Mouse (Mus musculus) cortical plate, adult 2 months (tissue): ENCODE measurements around the gene Ffar4. TPM values are rescaled to one million over a fixed set of nuclear protein-coding genes. Genes with fewer than 3 reads are reported as not detected.

Experiments used
- H3K27ac ChIP-seq: fragments of 200-500 bp; 2 replicates; pipeline ENCODE4 v1.5.1; 2012; ENCODE audit warnings: low read length, control low read depth, inconsistent platforms; ENCODE audit not compliant: insufficient read depth
- H3K4me1 ChIP-seq: fragments of 200-500 bp; 2 replicates; pipeline ENCODE4 v1.6.1; 2011; ENCODE audit warnings: low read length; ENCODE audit not compliant: control insufficient read depth, insufficient read depth
- H3K4me3 ChIP-seq: fragments of 200-500 bp; 2 replicates; pipeline ENCODE4 v1.5.1; 2011; ENCODE audit warnings: mild to moderate bottlenecking, low read length, control low read depth; ENCODE audit not compliant: insufficient read depth
- CTCF ChIP-seq: fragments of 200-500 bp; IDR thresholded peaks from 2 replicates; pipeline ENCODE4 v1.5.1; 2011; ENCODE audit warnings: mild to moderate bottlenecking, control low read depth, low read length; ENCODE audit not compliant: insufficient read depth; ENCODE audit errors: extremely low read depth
- POLR2A ChIP-seq: fragments of 200-500 bp; IDR thresholded peaks from 2 replicates; pipeline ENCODE4 v1.6.1; 2011; ENCODE audit warnings: mild to moderate bottlenecking, low read length, control low read depth; ENCODE audit not compliant: insufficient read depth; ENCODE audit errors: extremely low read depth
- polyA plus RNA-seq: library from polyadenylated mRNA; depleted of rRNA; stranded (reverse); fragments of >200 nt; gene quantifications from 2 replicates; pipeline ENCODE4 v1.2.3, GENCODE M21; 2012

The Ffar4 gene
- polyA plus RNA-seq, 1 experiment = not detected

DNA sequence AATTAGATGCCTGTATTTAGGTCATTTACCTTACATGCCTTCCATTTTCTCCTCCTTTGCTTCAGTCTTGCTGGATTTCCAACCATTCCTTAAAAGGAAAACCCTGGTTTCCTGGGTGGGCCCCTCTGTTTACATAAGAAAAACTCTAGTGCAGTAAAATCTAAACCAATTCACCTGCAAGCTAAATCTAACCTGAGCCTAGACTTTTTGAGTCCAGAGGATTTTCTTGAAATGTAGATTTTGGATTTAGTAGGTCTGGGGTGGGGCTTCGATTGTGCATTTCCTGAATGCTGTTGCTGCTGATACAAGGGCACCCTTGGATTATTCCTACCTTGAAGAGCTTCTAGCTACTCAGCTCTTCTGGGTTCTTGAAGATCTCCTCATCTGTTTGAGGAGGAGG lies 32.8 kb upstream of the Ffar4 start:
- no peak overlapping the region for H3K27ac ChIP-seq
- H3K4me3 ChIP-seq = no peak overlapping the region
- TF ChIP-seq CTCF (no peak), POLR2A (no peak)
- no peaks in the 10 kb centered on the region for H3K4me1 ChIP-seq

GRCm38 (mm10) chr19:38073226-38073625 lies 23.6 kb upstream of the Ffar4 start:
- no peak overlapping the region for H3K4me3 ChIP-seq
- TF ChIP-seq POLR2A (no peak), CTCF (no peak)
- no peaks in the 10 kb centered on the region for H3K4me1 ChIP-seq
- no peak overlapping the region for H3K27ac ChIP-seq

- H3K4me1 ChIP-seq = no peaks in the 10 kb centered on the region
- H3K4me3 ChIP-seq = no peak overlapping the region
- H3K27ac ChIP-seq = no peak overlapping the region
- TF ChIP-seq CTCF (no peak), POLR2A (no peak)
These were observed 21.8 kb upstream of the Ffar4 start for GRCm38 (mm10) chr19:38075051-38075450.

DNA sequence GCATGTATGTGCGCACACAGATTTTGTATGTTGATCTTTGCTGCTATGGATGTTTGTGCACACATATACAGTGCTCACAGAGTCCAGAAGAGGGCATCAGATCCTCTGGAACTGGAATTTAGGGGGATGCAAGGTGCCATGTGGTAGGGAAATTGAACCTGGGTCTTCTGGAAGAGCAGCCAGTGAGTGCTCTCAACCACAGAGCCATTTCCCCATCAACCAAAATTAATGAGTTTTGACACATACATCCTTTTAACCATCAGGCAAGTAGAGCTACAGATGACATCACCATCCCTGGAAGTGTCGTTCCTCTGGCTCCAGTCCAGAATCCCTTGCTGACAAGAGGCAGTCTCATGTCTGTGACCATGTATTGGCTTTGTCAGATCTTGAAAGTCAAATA lies 20.6 kb upstream of the Ffar4 start:
- Histone ChIP-seq H3K27ac (no peak overlapping the region), H3K4me1 (no peaks in the 10 kb centered on the region), H3K4me3 (no peak overlapping the region)
- TF ChIP-seq POLR2A (no peak), CTCF (peak; percentile 25; the same call in 1 of the 2 replicates)

DNA sequence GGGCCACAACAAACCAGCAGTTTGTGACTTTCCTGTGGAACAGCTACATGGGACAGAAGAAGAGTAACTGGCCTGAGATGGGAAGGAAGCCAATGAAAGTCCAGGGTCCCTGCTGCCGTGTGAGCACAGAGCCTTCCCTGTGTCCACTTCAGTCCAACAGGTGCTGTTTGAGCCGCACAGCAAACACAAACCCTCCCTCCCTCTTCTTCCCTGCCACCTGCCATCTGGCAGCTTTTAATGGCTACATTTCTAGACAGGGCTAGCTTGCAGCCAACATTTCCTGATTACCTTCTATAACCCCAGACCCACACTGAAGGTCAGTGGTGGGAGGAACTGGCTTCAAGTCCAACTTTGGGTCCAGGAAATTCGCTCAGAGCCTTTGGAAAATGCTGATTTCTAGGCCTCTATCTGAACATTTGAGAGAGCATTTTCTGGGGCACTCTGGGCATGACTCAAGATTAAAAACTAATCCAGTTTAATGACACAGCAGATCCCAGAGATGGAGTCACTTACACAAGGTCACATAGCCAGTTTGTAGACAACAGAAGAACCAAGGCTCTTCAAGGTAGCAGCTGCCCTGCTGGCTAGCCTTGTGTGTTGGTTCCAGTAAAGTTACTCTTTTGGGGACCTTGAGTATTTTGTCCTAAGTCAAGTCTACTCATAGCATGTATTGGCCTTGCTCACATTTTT lies 18.9 kb upstream of the Ffar4 start:
- Histone ChIP-seq H3K4me3 (no peak overlapping the region), H3K4me1 (no peaks in the 10 kb centered on the region), H3K27ac (no peak overlapping the region)
- TF ChIP-seq POLR2A (no peak), CTCF (no peak)

- no peak for TF ChIP-seq POLR2A
- TF ChIP-seq CTCF = no peak
- H3K4me3 ChIP-seq = no peak overlapping the region
- no peak overlapping the region for H3K27ac ChIP-seq
- no peaks in the 10 kb centered on the region for H3K4me1 ChIP-seq
These were observed 15.5 kb upstream of the Ffar4 start for GRCm38 (mm10) chr19:38081361-38081760.

DNA sequence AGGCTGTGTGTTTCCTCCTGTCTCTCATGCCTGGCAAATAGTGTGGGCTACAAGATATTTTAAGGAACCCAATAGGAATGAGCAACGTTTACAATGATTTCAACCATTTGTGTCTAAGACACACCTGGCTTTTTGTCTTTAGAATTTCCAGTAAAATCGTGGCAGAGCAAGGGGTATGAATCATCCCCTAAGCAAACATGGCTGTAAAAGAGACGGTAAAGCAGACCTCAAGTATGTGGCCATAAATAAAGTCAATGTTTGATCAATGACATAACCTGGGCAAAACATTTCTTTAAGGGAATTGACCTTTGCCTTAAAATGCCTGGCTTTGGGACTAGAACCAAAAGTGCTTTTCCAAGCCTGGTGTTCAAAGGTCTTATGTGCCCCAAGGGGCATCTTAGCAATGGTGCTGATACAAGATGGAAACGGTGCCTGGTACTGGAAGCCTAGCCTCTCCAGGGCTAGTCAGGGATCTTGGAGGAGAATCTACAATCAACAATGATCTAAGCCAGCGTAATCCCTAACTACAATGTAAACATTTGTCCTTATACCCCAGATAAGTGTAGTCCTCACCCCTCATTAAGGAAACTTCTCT lies 13.8 kb upstream of the Ffar4 start:
- no peak for TF ChIP-seq CTCF
- no peak for TF ChIP-seq POLR2A
- H3K4me1 ChIP-seq = no peaks in the 10 kb centered on the region
- H3K4me3 ChIP-seq = no peak overlapping the region
- H3K27ac ChIP-seq = no peak overlapping the region

- no peak overlapping the region for H3K4me3 ChIP-seq
- TF ChIP-seq CTCF = no peak
- no peak for TF ChIP-seq POLR2A
- no peak overlapping the region for H3K27ac ChIP-seq
- no peaks in the 10 kb centered on the region for H3K4me1 ChIP-seq
These were observed 11.0 kb upstream of the Ffar4 start for GRCm38 (mm10) chr19:38085841-38086240.

DNA sequence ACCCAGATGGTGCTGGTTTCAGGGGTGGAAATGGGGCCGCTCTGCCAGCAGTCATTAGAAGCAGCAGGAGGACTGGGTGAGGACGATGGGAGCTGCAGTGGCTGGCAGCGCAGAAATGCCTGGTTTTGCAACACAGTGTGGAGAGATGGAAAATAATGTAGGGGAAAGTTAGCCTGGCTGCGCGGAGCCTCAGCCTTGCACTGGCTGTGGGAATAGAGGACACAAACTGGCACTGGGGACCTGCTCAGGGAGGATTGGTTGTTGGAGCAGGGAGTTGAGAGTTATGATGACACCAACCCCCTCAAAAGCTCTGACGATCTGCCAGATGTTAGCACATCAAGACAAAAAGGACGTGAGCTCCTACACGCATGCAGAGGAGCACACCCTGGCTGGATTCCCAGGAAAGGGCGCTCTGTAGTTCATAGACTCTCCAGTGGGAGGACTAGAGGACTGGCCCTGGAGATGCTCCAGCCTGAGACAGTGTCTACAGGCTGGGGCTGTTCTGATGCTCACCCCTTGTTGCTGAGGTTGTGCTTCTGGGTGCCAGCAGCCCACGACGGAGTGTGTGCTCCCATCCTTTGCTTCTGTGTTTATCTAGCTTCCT lies 9.8 kb upstream of the Ffar4 start:
- Histone ChIP-seq H3K4me3 (no peak overlapping the region), H3K27ac (no peak overlapping the region), H3K4me1 (no peaks in the 10 kb centered on the region)
- TF ChIP-seq CTCF = peak; percentile 44
- TF ChIP-seq POLR2A = no peak

GRCm38 (mm10) chr19:38089358-38089757 lies 7.5 kb upstream of the Ffar4 start:
- Histone ChIP-seq H3K27ac (no peak overlapping the region), H3K4me3 (no peak overlapping the region), H3K4me1 (no peaks in the 10 kb centered on the region)
- TF ChIP-seq POLR2A (no peak), CTCF (no peak)
